Mouse (Mus musculus): Measurements from ENCODE around the gene Rab43. TPM values are rescaled to one million over a fixed set of nuclear protein-coding genes. Genes with fewer than 3 reads are reported as not detected.

Gene Rab43
- polyA plus RNA-seq, 1 experiment from 2014 or later, result 8.1 TPM

DNA sequence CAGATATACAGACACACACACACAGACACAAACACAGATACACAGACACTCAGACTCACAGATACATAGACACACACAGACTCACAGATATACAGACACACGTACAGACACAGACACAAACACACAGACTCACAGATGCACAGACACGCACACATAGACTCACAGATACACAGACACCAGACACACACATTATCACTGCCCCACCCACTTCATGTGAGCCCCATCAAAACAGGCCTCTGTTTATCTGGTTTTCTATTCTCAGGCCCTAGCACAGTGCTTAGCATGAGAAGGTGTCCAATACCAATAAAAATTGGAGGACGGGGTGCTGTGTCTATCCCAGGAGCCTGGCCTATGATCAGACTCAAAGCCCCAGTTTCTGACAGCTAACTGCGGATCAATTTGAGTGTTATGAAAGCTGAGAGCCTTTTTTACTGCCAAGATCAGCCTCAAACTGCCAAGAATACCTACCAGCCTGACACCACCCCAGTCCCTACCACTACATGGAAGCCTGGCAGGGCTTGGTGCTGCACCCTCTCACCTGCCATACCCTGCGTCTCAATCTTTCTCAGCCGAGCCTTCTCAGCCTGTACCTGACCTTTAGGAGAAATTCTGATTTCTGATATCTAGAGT lies 15.6 kb downstream of the Rab43 start:
- peaks cover 13% of the 10 kb centered on the region for H3K4me1 ChIP-seq (replicated peaks)
- H3K9ac ChIP-seq, result no peak overlapping the region
- WGBS, result 84% methylated on average over 6 of the region's 6 CpGs
- no peak overlapping the region for H3K27ac ChIP-seq (ENCODE audit: poor library complexity, severe bottlenecking)
- no peak overlapping the region for H3K4me2 ChIP-seq
- peaks cover 14% of the 10 kb centered on the region; the same call in 1 of the 2 replicates for H3K36me3 ChIP-seq
- H3K9me3 ChIP-seq (replicated peaks), result no peaks in the 10 kb centered on the region
- ATAC-seq (ENCODE audit: insufficient number of reproducible peaks, low FRiP score), result no peak
- H3K4me3 ChIP-seq, result no peak overlapping the region
- H3K27me3 ChIP-seq (replicated peaks), result no peaks in the 10 kb centered on the region

DNA sequence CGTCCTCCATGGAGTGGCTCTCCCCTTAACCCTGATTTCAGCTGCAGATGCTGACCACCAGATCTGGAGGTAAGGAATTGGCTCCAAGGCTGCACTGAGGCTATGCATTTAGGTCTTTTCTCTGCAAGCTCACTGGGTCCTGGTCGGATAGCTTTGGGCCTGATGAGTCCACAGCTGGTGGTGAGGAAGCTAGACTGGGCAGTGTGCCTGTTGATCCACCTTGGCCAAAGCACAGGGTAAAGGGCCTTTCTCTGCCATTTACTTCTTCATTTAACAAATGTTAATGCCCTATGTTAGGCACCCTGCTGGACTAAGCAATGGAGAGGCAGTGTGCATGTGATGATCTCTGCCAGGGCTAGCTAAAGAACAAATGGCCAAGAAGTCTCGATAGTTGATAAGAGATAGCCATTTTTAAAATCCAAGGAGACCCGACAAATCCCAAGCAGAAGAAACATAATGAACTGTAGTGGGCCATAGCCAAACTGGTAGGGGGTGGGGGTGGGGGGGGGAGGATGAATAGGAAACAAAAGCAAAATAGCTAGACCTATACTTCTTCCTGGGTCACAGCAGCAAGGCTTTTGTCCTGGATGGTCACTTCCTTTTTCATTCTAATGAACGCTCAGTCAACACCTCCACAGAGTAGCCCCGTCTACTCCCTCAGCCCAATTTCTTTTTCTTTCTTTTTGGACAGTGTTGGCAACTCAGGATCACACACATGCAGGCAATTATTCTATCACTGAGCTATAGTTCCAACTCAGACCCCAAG lies 16.4 kb downstream of the Rab43 start:
- Histone ChIP-seq H3K4me3 (no peak overlapping the region), H3K9me3 (replicated peaks) (no peaks in the 10 kb centered on the region), H3K4me1 (replicated peaks) (peaks cover 21% of the 10 kb centered on the region), H3K27ac (ENCODE audit: poor library complexity, severe bottlenecking) (no peak overlapping the region), H3K27me3 (replicated peaks) (no peaks in the 10 kb centered on the region), H3K4me2 (no peak overlapping the region), H3K9ac (no peak overlapping the region), H3K36me3 (peaks cover 14% of the 10 kb centered on the region; the same call in 1 of the 2 replicates)
- ATAC-seq (ENCODE audit: insufficient number of reproducible peaks, low FRiP score), result no peak
- WGBS, result 65% methylated on average over 6 of the region's 6 CpGs

DNA sequence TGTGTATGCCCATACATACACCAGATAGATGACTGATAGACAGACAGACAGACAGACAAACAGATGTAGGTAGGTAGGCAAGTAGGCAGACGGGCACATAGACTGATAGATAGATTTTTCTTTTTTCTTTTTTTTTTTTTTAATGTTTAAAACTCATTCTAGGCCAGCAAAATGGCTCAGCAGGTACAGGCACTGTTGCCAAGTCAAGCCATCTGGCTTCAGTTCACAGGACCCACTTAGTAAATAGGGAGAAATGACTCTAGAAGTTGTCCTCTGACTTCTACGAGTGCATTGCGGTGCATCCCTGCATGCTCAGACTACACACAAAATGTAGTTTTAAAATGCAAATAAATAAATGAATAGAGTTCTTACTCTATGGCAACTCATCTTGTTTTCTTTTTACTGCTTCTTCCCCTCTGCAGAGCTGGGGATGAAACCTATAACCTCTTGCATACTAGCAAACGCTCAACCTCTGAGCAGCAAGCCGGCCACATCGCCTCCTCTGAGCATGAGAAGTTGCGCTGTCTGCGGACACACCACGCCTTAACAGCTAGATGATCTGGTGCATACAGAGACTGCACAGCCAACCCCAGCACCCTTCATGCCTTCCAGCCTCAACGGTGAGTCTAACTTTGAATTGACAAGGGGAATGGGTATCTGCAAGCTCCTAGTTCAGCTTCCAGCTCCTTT lies 18.0 kb downstream of the Rab43 start:
- no peak overlapping the region for H3K9ac ChIP-seq
- ATAC-seq (ENCODE audit: insufficient number of reproducible peaks, low FRiP score), result no peak
- 88% methylated on average over 10 of the region's 10 CpGs for WGBS
- no peak overlapping the region for H3K4me2 ChIP-seq
- H3K9me3 ChIP-seq (replicated peaks), result no peaks in the 10 kb centered on the region
- peaks cover 14% of the 10 kb centered on the region; the same call in 1 of the 2 replicates for H3K36me3 ChIP-seq
- no peak overlapping the region for H3K27ac ChIP-seq (ENCODE audit: poor library complexity, severe bottlenecking)
- H3K4me1 ChIP-seq (replicated peaks), result peaks cover 31% of the 10 kb centered on the region
- no peaks in the 10 kb centered on the region for H3K27me3 ChIP-seq (replicated peaks)
- H3K4me3 ChIP-seq, result no peak overlapping the region

DNA sequence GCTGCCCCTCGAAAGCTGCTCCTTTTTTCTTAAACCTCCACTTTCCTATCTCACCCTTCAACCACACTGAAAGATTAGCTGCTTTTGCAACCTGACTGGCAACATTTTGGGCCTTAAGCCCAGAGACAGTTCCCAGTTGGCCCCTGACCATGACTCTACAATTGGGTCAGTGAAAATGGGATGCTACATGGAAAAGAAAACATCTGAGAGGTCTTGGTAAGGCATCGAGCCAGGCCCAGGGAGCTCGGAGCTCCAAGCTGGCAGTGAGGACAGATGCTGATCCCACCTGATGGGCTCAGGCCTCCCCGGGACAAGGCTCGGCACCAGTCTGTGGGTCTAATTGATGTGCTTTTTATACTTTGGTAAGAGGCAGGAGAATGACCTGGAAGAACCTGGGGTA lies 20.1 kb downstream of the Rab43 start:
- 88% methylated on average over 5 of the region's 5 CpGs for WGBS
- Histone ChIP-seq H3K4me1 (replicated peaks) (peaks cover 33% of the 10 kb centered on the region), H3K4me2 (no peak overlapping the region), H3K4me3 (no peak overlapping the region), H3K9ac (no peak overlapping the region), H3K27ac (ENCODE audit: poor library complexity, severe bottlenecking) (no peak overlapping the region), H3K36me3 (peaks cover 14% of the 10 kb centered on the region; the same call in 1 of the 2 replicates), H3K27me3 (replicated peaks) (no peaks in the 10 kb centered on the region), H3K9me3 (replicated peaks) (no peaks in the 10 kb centered on the region)
- no peak for ATAC-seq (ENCODE audit: insufficient number of reproducible peaks, low FRiP score)

DNA sequence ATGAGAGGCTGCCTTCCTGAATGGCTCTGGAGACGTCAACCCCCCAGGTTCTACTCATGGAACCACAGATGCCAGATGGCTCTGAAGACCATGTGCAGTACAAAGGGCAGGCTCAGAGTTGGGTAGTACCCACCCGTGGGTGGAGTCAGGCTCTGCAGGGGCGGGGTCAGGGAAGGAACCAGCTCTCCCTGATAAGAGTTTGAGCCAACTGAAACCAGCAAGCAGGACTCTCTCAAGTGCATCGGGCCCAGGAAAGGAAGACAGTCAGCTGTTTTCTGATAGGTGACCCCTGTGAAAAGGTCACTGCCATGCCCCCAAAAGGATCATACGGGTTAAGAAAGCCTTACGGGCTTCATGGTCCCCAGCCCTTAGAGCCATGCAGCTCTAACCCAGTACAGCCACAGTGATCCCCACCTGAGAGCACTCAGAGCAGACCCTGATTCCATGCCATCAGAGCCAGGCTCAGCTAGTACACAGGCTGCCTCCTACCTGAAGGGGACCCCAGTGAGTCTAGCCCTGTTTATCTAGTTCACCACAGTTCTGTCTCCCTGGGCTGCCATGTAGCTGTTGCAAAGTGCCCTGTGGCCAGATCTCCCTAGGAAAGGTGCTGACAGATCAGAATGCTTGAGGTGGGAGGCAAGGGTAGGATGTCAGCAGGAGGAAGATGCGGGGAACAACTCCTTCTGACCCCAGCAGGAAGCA lies 21.0 kb downstream of the Rab43 start:
- H3K36me3 ChIP-seq, result peaks cover 14% of the 10 kb centered on the region; the same call in 1 of the 2 replicates
- peak; percentile 84 for ATAC-seq (ENCODE audit: insufficient number of reproducible peaks, low FRiP score)
- WGBS, result 47% methylated on average over 7 of the region's 7 CpGs
- H3K9ac ChIP-seq, result no peak overlapping the region
- H3K4me2 ChIP-seq, result no peak overlapping the region
- H3K27me3 ChIP-seq (replicated peaks), result no peaks in the 10 kb centered on the region
- no peak overlapping the region for H3K27ac ChIP-seq (ENCODE audit: poor library complexity, severe bottlenecking)
- peaks cover 28% of the 10 kb centered on the region for H3K4me1 ChIP-seq (replicated peaks)
- no peak overlapping the region for H3K4me3 ChIP-seq
- no peaks in the 10 kb centered on the region for H3K9me3 ChIP-seq (replicated peaks)

DNA sequence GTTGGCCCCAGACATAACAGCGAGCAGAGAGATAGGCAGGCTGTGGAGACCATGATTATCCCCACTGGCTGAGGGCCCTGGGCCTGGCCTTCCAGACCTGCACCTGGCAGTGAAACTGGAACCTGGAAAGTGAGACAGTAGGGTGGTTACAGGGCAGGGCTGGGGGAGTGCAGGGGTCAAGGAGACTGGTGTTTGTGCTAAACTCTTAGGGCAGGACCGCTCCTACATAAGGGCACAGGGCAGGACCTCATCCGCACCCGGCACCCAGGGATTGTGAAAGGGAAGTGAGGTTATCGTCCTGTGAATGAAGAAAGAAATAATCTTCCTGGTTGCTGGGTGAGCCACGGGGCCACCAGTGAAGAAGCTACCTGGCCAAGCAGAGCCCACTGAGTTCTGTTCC lies 22.2 kb downstream of the Rab43 start:
- Histone ChIP-seq H3K9ac (0 out of 2 replicates have a peak overlapping the region, but pooled peaks have one; percentile 0), H3K36me3 (peaks cover 14% of the 10 kb centered on the region; the same call in 1 of the 2 replicates), H3K4me1 (replicated peaks) (peaks cover 28% of the 10 kb centered on the region), H3K9me3 (replicated peaks) (no peaks in the 10 kb centered on the region), H3K27ac (ENCODE audit: poor library complexity, severe bottlenecking) (no peak overlapping the region; the same call in 1 of the 2 replicates), H3K4me3 (no peak overlapping the region), H3K4me2 (no peak overlapping the region), H3K27me3 (replicated peaks) (no peaks in the 10 kb centered on the region)
- ATAC-seq (ENCODE audit: insufficient number of reproducible peaks, low FRiP score), result no peak
- WGBS, result 83% methylated on average over 6 of the region's 6 CpGs

DNA sequence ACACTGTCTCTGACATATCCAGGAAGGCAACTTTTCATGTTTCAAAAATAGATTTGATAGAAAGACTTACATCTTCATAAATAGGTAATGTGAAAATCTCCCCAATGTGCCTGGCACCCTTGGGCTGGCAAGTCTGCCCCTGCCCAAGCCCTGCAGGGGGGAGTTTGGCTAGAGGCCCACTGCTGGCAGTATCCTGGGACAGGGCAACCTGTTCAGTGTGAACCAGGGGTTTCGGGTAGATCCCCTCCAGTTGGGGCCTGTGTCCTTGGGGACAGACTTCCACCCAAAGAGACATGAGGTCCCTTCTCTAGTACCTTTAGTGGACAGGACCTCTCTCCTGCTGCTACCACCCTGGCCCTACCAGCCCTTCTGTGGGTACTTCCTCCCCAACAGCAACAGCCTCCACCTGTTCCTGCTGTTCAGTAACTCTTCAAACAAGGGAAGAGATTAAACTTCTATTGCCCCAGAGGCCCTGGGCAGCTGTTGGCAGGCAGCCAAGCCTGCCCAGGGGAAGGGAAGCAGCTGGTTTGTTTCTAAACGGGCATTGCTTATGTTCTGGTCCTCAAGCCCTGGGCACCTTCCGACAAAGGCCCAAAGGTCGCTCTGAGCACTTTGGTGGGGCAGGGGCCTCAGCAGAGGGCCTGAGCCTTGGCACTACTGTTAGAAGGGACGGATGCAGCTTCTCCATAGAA lies 22.9 kb downstream of the Rab43 start:
- Histone ChIP-seq H3K36me3 (peaks cover 14% of the 10 kb centered on the region; the same call in 1 of the 2 replicates), H3K9me3 (replicated peaks) (no peaks in the 10 kb centered on the region), H3K27ac (ENCODE audit: poor library complexity, severe bottlenecking) (peak overlapping the region; percentile 37), H3K4me2 (no peak overlapping the region), H3K4me3 (no peak overlapping the region), H3K27me3 (replicated peaks) (no peaks in the 10 kb centered on the region), H3K4me1 (replicated peaks) (peaks cover 28% of the 10 kb centered on the region), H3K9ac (peak overlapping the region; percentile 42; the same call in 1 of the 2 replicates)
- 0 out of 2 replicates have a peak, but pooled peaks have one; percentile 23 for ATAC-seq (ENCODE audit: insufficient number of reproducible peaks, low FRiP score)
- WGBS, result 48% methylated on average over 5 of the region's 5 CpGs

DNA sequence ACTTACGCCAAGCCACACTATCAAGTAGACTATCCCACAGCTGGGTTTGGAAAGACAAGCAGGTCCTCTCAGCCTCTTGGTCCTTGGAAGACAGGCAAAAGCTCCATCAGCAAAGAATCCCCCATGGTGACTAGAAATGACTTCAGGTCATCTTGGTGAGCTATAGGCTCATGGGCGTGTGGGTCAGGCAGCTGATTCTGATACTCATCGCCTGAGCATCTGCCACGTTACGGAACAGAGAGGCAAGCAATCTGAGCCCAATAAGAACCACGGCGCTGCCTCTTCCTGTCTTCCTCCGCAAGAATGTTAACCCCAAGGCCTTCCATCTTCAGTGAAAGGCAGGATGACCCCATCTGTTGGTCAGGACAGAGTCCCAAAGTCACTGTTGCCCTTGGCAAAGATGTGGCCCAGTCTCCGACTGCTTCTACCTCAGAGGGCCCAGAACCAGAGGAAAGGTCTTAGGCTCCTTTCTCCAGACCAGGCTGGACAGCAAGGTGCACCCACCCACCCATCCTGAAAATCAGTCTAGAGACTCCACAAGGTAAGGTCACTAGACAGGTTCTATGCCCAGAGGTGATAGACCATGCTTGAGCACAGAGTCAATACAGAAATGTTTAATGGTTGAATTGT lies 23.6 kb downstream of the Rab43 start:
- H3K4me2 ChIP-seq, result no peak overlapping the region
- H3K4me1 ChIP-seq (replicated peaks), result peaks cover 28% of the 10 kb centered on the region
- H3K9ac ChIP-seq, result no peak overlapping the region
- no peak for ATAC-seq (ENCODE audit: insufficient number of reproducible peaks, low FRiP score)
- no peaks in the 10 kb centered on the region for H3K27me3 ChIP-seq (replicated peaks)
- H3K27ac ChIP-seq (ENCODE audit: poor library complexity, severe bottlenecking), result no peak overlapping the region
- H3K9me3 ChIP-seq (replicated peaks), result no peaks in the 10 kb centered on the region
- no peak overlapping the region for H3K4me3 ChIP-seq
- 91% methylated on average over 9 of the region's 9 CpGs for WGBS
- H3K36me3 ChIP-seq, result peaks cover 11% of the 10 kb centered on the region; the same call in 1 of the 2 replicates

DNA sequence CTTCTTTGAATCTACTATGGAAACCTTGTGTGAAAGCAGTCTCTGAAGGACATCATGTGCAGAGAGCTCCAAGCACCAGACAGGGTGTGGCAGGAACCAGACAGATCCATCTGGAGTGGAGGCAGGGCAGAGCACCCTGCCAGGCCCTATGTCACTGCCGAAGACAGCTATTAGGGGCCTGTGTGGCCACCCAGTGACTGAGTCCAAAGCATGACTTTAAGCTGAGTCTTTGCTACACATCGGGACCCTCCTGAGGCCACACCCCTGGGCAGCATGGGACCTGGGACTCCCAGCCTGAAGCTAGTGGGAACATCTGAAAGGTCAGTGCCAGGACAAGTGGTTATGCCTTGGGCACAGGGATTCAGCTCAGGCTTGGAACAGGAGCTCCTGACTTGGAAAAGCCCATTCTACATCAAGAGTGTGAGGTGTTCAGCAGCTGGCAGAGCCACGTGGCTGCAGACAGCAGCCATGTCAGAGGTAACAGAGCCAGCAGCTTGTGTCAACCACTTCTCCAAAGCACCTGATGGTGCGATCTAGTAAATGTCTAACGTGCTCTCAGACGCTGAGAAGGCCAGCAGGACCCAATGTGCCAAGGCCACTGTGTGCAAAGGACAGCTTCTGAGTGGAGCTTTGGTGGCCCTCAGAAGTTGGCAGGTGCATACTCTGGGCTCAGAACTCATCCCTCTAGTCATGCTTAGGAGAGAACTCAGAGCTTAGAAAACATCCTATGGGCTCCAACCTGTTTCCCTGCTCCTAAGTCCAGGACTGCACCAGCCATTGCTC lies 24.7 kb downstream of the Rab43 start:
- no peaks in the 10 kb centered on the region for H3K9me3 ChIP-seq (replicated peaks)
- H3K4me1 ChIP-seq (replicated peaks), result peaks cover 28% of the 10 kb centered on the region
- H3K4me2 ChIP-seq, result no peak overlapping the region
- no peak overlapping the region for H3K9ac ChIP-seq
- H3K36me3 ChIP-seq, result peaks cover 6% of the 10 kb centered on the region; the same call in 1 of the 2 replicates
- 69% methylated on average over 6 of the region's 6 CpGs for WGBS
- no peak overlapping the region for H3K4me3 ChIP-seq
- no peak for ATAC-seq (ENCODE audit: insufficient number of reproducible peaks, low FRiP score)
- H3K27me3 ChIP-seq (replicated peaks), result no peaks in the 10 kb centered on the region
- no peak overlapping the region for H3K27ac ChIP-seq (ENCODE audit: poor library complexity, severe bottlenecking)
